Mouse (Mus musculus): ENCODE data around the gene Aebp1. TPM values are rescaled to one million over a fixed set of nuclear protein-coding genes. Genes with fewer than 3 reads are reported as not detected.

Gene Aebp1
- polyA plus RNA-seq, 1 experiment from 2014 or later, result 37.6 TPM

DNA sequence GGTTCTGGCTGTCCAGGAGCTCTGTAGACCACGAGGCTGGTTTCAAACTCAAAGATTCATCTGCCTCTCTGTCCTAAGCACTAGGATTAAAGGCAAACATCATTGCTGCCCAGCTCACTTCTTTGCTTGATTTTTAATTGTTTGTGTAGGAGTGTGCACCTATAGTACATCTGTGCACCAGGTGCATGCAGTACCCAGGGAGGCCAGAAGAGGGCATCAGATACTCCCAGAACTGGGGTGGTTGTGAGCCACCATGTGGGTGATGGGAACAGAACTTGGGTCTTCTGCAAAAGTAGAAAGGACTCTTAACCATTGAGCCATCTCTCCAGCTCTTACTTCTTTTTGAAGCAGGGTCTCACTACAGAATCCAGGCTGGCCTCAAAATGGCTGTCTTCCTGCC, 3.0 kb upstream of the Aebp1 start:
- H3K4me3 ChIP-seq, result no peak overlapping the region
- no peaks in the 10 kb centered on the region for H3K36me3 ChIP-seq
- WGBS, result 76% methylated on average over 1 of the region's 1 CpGs
- no peaks in the 10 kb centered on the region for H3K9me3 ChIP-seq
- H3K9ac ChIP-seq, result no peak overlapping the region
- no peak overlapping the region for H3K4me2 ChIP-seq
- ATAC-seq (ENCODE audit: borderline replicate concordance, extremely low read depth, low FRiP score, low TSS enrichment), result no peak
- H3K4me1 ChIP-seq, result peaks cover 25% of the 10 kb centered on the region
- peaks cover 3% of the 10 kb centered on the region; the same call in 1 of the 2 replicates for H3K27me3 ChIP-seq
- H3K27ac ChIP-seq, result no peak overlapping the region

DNA sequence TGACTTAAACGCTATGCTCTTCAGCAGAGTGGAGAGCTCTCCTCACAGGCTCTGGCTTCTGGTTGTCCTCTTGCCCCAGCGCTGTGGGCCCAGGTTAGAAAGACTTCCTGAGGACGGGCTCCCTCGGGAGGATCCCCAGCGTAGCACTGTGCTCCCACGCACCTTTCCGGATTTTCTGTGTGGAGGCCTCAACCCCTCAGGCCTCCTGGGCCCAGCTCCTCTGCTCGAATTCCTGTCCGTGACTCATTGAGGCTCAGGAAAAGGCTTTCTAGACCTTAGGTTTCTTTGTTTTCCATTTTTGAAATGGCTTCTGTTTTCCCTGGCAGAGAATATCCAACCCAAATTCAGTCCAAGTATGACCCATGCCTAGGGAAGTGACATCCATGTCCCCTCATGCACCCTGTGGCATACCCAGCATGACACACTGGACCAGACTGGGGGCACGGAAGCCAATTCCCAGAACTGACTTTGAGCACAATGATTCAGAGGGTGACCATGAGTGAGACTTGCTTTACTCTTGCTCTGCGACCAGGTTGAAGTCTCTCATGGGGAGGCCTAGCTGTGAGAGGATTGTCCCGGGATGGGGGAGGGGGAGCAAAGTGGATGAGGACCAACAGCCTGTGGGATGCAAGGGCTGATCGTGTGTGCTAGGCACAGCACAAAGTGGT, 1.7 kb upstream of the Aebp1 start:
- ATAC-seq (ENCODE audit: borderline replicate concordance, extremely low read depth, low FRiP score, low TSS enrichment), result no peak
- Histone ChIP-seq H3K27me3 (peaks cover 3% of the 10 kb centered on the region; the same call in 1 of the 2 replicates), H3K36me3 (no peaks in the 10 kb centered on the region), H3K4me2 (no peak overlapping the region), H3K4me1 (peaks cover 25% of the 10 kb centered on the region), H3K9ac (no peak overlapping the region), H3K4me3 (no peak overlapping the region), H3K9me3 (no peaks in the 10 kb centered on the region), H3K27ac (no peak overlapping the region)
- WGBS, result 82% methylated on average over 13 of the region's 13 CpGs

DNA sequence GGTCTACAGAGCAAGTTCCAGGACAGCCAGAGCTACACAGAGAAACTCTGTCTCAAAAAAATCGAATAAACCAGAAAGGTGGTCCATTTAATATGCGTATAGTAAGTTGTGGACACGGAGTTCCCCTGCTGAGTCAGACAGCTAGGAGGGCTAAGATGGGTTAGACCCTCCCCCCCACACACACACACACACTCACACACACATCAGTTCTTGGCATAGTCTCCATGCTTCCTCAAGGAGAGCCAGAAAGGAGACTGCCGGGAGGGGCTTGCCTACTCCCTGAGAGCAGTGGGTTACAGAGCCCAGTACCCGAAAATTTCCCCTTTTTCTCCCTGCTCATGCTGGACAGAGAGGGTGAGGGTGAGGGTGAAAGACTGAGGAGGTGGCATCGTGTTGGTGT, 1.1 kb upstream of the Aebp1 start:
- peaks cover 3% of the 10 kb centered on the region; the same call in 1 of the 2 replicates for H3K27me3 ChIP-seq
- no peak for ATAC-seq (ENCODE audit: borderline replicate concordance, extremely low read depth, low FRiP score, low TSS enrichment)
- WGBS, result 44% methylated on average over 6 of the region's 6 CpGs
- H3K4me3 ChIP-seq, result no peak overlapping the region
- H3K4me1 ChIP-seq, result peaks cover 25% of the 10 kb centered on the region
- H3K9me3 ChIP-seq, result no peaks in the 10 kb centered on the region
- H3K9ac ChIP-seq, result no peak overlapping the region
- no peak overlapping the region for H3K27ac ChIP-seq
- H3K4me2 ChIP-seq, result no peak overlapping the region
- H3K36me3 ChIP-seq, result no peaks in the 10 kb centered on the region

DNA sequence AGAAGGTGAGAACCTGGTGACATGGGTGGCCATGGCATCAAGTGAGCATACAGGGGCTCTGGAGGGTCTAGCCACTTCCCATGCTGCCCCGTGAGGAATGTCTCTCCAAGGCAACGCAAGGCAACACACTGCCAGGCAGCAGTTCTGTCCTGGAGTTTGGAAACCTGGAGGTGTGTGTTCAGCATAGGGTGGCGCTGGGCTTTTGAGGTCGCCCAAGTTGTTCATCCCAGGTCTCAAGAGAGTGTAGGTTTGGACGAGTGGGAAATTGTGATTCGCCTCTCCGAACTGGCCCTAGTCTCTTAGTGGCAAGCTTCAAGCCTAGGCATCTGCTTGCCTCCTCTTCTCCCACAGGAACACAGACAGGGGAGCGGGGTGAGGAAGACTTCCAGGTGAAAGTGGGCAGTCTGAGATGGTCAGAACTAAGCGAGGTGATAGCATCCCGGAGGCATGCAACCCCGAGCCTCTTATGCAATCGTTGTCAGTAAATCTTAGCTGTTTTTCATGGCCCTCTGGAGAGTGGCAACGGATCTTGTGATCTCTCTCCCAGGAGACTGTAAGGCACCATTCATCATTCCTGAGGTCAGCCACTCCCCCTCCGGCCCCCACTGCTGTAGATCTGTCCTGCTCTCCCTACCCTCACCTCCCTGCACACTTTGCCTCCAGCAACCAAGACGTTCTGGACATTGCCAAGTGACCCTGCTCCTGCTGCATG, 803 bp downstream of the Aebp1 start:
- H3K4me1 ChIP-seq, result peaks cover 25% of the 10 kb centered on the region
- no peak overlapping the region for H3K27ac ChIP-seq
- H3K9me3 ChIP-seq, result no peaks in the 10 kb centered on the region
- peaks cover under 1% of the 10 kb centered on the region; the same call in 1 of the 2 replicates for H3K36me3 ChIP-seq
- ATAC-seq (ENCODE audit: borderline replicate concordance, extremely low read depth, low FRiP score, low TSS enrichment), result peak; percentile 37; the same call in 1 of the 2 replicates
- peak overlapping the region; percentile 58 for H3K9ac ChIP-seq
- H3K4me2 ChIP-seq, result peak overlapping the region; percentile 97
- peaks cover 3% of the 10 kb centered on the region; the same call in 1 of the 2 replicates for H3K27me3 ChIP-seq
- 8% methylated on average over 15 of the region's 15 CpGs for WGBS
- peak overlapping the region; percentile 55 for H3K4me3 ChIP-seq

DNA sequence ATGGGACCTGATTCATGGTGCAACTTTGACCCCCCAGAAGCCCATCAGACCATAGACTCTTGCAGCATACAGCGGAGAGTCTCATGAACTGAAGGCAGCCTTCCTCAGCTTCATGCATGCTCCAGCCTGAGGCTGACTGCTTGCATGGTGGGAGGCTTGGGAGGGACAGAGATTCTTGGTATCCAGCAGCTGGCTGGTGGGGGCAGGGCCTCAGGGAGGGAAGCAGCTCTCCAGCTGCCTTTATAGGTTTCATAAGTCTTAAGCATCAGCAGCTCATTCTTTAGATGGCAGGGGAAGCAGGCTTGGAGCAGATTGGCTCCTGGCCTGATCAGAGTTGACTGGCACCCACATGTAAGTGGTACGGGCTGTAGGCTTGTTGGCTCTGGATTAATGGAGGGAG, 5.4 kb downstream of the Aebp1 start:
- no peak for ATAC-seq (ENCODE audit: borderline replicate concordance, extremely low read depth, low FRiP score, low TSS enrichment)
- peaks cover 9% of the 10 kb centered on the region for H3K4me1 ChIP-seq
- no peaks in the 10 kb centered on the region for H3K27me3 ChIP-seq
- 72% methylated on average over 2 of the region's 2 CpGs for WGBS
- peaks cover 33% of the 10 kb centered on the region for H3K36me3 ChIP-seq
- no peak overlapping the region for H3K4me2 ChIP-seq
- H3K4me3 ChIP-seq, result no peak overlapping the region
- no peak overlapping the region for H3K27ac ChIP-seq
- no peaks in the 10 kb centered on the region for H3K9me3 ChIP-seq
- no peak overlapping the region for H3K9ac ChIP-seq

DNA sequence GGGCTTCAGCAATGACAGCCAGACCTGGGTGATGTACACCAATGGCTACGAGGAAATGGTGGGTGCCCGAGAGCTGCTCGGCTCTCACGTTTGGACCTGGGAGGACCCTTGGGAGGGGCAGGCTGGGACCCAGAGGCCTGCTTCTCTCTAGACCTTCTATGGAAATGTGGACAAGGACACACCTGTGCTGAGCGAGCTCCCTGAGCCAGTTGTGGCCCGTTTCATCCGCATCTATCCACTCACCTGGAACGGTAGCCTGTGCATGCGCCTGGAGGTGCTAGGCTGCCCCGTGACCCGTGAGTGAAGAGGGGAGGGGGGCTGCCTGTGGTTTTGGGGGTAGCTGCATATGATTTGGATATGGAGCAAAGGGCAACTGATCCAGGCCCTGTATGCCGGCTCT, 6.6 kb downstream of the Aebp1 start:
- H3K9me3 ChIP-seq, result no peaks in the 10 kb centered on the region
- H3K27ac ChIP-seq, result no peak overlapping the region
- H3K4me3 ChIP-seq, result no peak overlapping the region
- H3K9ac ChIP-seq, result no peak overlapping the region
- H3K4me1 ChIP-seq, result no peaks in the 10 kb centered on the region
- no peak for ATAC-seq (ENCODE audit: borderline replicate concordance, extremely low read depth, low FRiP score, low TSS enrichment)
- H3K27me3 ChIP-seq, result no peaks in the 10 kb centered on the region
- 86% methylated on average over 12 of the region's 12 CpGs for WGBS
- peaks cover 44% of the 10 kb centered on the region for H3K36me3 ChIP-seq
- H3K4me2 ChIP-seq, result no peak overlapping the region

DNA sequence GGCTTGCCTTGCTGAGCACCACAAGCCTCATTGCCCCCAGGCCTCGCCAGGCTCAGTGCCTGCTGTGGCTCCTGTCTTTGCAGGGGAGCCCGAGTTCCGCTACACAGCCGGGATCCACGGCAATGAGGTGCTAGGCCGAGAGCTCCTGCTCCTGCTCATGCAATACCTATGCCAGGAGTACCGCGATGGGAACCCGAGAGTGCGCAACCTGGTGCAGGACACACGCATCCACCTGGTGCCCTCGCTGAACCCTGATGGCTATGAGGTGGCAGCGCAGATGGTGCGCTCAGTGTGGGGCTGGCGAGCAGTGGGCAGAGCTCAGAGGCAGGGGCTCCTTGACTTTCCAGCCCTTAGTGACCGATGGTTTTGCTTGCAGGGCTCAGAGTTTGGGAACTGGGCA, 7.6 kb downstream of the Aebp1 start:
- H3K9me3 ChIP-seq, result no peaks in the 10 kb centered on the region
- no peaks in the 10 kb centered on the region for H3K4me1 ChIP-seq
- no peak overlapping the region for H3K4me2 ChIP-seq
- ATAC-seq (ENCODE audit: borderline replicate concordance, extremely low read depth, low FRiP score, low TSS enrichment), result no peak
- peaks cover 55% of the 10 kb centered on the region for H3K36me3 ChIP-seq
- no peaks in the 10 kb centered on the region for H3K27me3 ChIP-seq
- WGBS, result 91% methylated on average over 16 of the region's 16 CpGs
- H3K4me3 ChIP-seq, result no peak overlapping the region
- no peak overlapping the region for H3K27ac ChIP-seq
- no peak overlapping the region for H3K9ac ChIP-seq

DNA sequence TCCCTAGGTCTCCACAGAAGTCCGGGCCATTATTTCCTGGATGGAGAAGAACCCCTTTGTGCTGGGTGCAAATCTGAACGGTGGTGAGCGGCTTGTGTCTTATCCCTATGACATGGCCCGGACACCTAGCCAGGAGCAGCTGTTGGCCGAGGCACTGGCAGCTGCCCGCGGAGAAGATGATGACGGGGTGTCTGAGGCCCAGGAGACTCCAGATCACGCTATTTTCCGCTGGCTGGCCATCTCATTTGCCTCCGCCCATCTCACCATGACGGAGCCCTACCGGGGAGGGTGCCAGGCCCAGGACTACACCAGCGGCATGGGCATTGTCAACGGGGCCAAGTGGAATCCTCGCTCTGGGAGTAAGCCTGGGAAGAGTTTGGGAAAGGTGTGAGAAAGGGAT, 8.3 kb downstream of the Aebp1 start:
- Histone ChIP-seq H3K9me3 (no peaks in the 10 kb centered on the region), H3K4me1 (no peaks in the 10 kb centered on the region), H3K27ac (no peak overlapping the region), H3K9ac (no peak overlapping the region), H3K36me3 (peaks cover 62% of the 10 kb centered on the region), H3K27me3 (no peaks in the 10 kb centered on the region), H3K4me2 (no peak overlapping the region), H3K4me3 (no peak overlapping the region)
- WGBS, result 84% methylated on average over 16 of the region's 16 CpGs
- no peak for ATAC-seq (ENCODE audit: borderline replicate concordance, extremely low read depth, low FRiP score, low TSS enrichment)

DNA sequence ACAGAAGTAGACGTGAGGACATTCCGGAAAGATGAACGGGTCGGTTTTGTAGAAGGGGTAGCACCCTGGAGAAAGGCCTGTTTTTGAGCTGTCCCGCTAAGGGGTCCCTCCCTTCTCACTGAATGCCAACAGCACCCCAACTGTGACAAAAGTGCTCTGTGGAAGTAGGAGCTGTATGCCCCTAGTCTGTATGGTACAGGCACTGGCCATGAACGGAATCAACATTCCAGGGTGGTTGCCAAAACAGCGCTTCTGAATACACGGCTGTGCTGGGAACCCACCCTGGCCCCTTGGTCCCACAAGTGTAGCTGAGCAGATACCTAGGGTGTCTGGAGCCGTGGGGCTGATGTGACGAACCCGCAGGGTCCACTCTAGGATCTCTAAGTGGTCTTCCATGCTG, 11.0 kb downstream of the Aebp1 start:
- no peaks in the 10 kb centered on the region for H3K27me3 ChIP-seq
- H3K4me1 ChIP-seq, result peaks cover 15% of the 10 kb centered on the region
- H3K9ac ChIP-seq, result no peak overlapping the region
- H3K36me3 ChIP-seq, result peaks cover 74% of the 10 kb centered on the region
- 89% methylated on average over 11 of the region's 11 CpGs for WGBS
- no peaks in the 10 kb centered on the region for H3K9me3 ChIP-seq
- H3K4me2 ChIP-seq, result no peak overlapping the region
- no peak overlapping the region for H3K4me3 ChIP-seq
- H3K27ac ChIP-seq, result no peak overlapping the region
- no peak for ATAC-seq (ENCODE audit: borderline replicate concordance, extremely low read depth, low FRiP score, low TSS enrichment)

DNA sequence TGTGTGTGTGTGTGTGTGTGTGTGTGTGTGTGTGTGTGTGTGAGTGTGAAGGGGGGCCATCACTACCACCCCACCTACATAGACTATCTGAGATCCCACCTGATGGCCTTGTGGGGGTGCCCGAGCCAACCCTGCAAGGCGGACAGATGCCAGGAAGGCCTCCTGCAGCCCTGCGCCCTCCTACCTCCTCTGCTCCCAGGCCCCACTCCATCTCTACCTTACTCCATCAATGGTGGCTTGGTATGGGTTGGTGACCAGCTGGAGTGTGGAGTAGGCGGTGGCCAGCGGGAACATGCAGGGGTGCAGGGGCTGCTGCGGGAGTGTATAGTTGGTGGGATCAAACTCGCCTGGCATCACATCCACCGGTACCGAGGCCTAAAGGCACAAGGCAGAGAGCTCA, 11.4 kb downstream of the Aebp1 start:
- Histone ChIP-seq H3K4me2 (no peak overlapping the region), H3K27me3 (no peaks in the 10 kb centered on the region), H3K36me3 (peaks cover 71% of the 10 kb centered on the region), H3K9ac (no peak overlapping the region), H3K4me1 (peaks cover 15% of the 10 kb centered on the region), H3K9me3 (no peaks in the 10 kb centered on the region), H3K4me3 (no peak overlapping the region), H3K27ac (no peak overlapping the region)
- no peak for ATAC-seq (ENCODE audit: borderline replicate concordance, extremely low read depth, low FRiP score, low TSS enrichment)
- 97% methylated on average over 9 of the region's 9 CpGs for WGBS

DNA sequence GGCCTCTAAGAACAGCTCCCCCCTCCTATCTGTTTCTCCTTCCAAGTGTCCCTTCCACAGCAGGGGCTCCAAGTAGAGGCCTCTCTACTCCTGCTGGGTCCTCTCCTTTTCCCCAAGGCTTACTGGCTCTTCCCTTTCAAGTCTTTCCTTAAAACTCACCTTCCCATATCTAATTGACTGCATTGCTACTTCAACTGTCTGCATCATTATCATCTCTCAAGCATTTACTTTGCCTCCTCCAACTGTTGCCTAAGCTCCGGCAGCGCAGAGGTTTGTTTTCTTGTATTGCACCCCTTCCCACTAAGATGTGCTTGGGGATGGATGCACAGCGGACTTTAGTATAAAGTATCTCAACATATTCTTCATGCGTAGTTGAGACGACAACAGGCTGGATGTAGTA, 15.7 kb downstream of the Aebp1 start:
- 3% methylated on average over 5 of the region's 5 CpGs for WGBS
- Histone ChIP-seq H3K4me3 (peak overlapping the region; percentile 83), H3K27ac (peak overlapping the region; percentile 39)

DNA sequence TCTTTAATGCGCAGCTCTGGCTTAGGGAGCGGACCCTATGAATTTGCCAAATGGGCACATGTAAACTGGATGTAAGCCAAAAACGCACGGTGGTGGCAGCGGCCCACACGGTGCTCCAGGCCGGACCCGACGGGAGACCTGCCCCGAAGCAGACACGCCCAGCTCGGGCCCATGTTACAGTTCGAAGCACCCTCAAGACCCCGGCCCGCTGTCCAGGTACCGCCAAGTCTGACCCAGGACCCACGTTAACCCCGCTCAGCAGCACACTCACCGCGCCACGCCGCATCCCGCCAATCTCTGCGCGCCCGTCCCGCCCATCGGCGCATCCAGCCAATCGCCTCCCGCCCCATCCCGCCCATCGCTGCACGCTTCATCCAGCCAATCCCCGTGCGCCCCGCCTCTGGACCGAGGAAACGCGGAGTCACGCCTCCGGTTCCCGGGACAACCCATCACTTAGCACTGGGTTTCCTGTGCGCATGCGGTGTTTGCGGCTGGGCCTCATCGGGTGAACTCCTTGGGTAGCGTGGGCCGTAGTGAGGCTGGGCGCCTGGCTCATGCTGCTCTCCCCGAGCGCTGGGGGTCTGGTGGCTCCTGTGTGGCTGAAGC, 16.3 kb downstream of the Aebp1 start, which contains the start of gene Pold2:
TSS of gene Pold2 (minus strand) at position 372 of the 606 bp plus-strand sequence.
- Histone ChIP-seq H3K4me3 (peak within 1 kb of the TSS; percentile 83), H3K27me3 (no peaks in the 10 kb centered on the region), H3K27ac (peak within 1 kb of the TSS; percentile 79), H3K36me3 (peaks cover 34% of the 10 kb centered on the region), H3K4me2 (peak within 1 kb of the TSS; percentile 75), H3K9ac (peak within 1 kb of the TSS; percentile 86), H3K4me1 (peaks cover 21% of the 10 kb centered on the region), H3K9me3 (no peaks in the 10 kb centered on the region)
- ATAC-seq (ENCODE audit: borderline replicate concordance, extremely low read depth, low FRiP score, low TSS enrichment), result peak; percentile 99
- under 1% methylated on average over 50 of the region's 52 CpGs for WGBS

More for the DNA sequence above, 15.7 kb downstream of the Aebp1 start:
- Histone ChIP-seq H3K9ac (peak overlapping the region; percentile 86), H3K27me3 (no peaks in the 10 kb centered on the region), H3K9me3 (no peaks in the 10 kb centered on the region), H3K36me3 (peaks cover 40% of the 10 kb centered on the region), H3K4me2 (peak overlapping the region; percentile 75), H3K4me1 (peaks cover 21% of the 10 kb centered on the region)
- ATAC-seq (ENCODE audit: borderline replicate concordance, extremely low read depth, low FRiP score, low TSS enrichment), result no peak

Data from lung, embryonic 15.5 days (tissue).